Comparison of ENCODE assay signal across 26 mouse cellular contexts in genomic region chr10:75896208-75896607, GRCm38 (mm10). TPM values are rescaled to one million over a fixed set of nuclear protein-coding genes. Genes with fewer than 3 reads are reported as not detected.
A peak's percentile ranks its signal among the peaks of the same experiment; 100 is the strongest.
DNase-seq lines count a peak whose midpoint lies in the region; TF ChIP-seq lines count a peak whose summit lies in the region.
"Had no signal": no experiment of that assay in that cellular context is flagged by ENCODE, and none has a peak within 500 bp of the region (broad histone marks: within the 10 kb centered on the region; RNA-seq: fewer than 3 reads in every experiment).

No protein-coding gene starts in this region.

- TF ChIP-seq RAD21 in CH12.LX (IDR thresholded peaks at IDR 0.05; ENCODE audit: low read depth, low read length), result peak; percentile 29

- DNase-seq in layer of hippocampus, adult 11-12 months (ENCODE audit: low spot score), result peak; percentile 39
- DNase-seq in layer of hippocampus, postnatal 25 days (ENCODE audit: extremely low spot score in 1 of 2, low spot score in 1 of 2), result no peak
- DNase-seq in A20 (ENCODE audit: low read depth, low spot score) (peak; percentile 37), CH12.LX (ENCODE audit: extremely low read depth) (peak; percentile 76)
- DNase-seq in left cerebral cortex, postnatal 36 days (ENCODE audit: low spot score in 2 of 2), result peak; percentile 59 to 62
- DNase-seq in lung, adult 18-20 months, result no peak
- DNase-seq in spleen, postnatal 36 days (ENCODE audit: low spot score in 2 of 2), result no peak
- DNase-seq: adrenal gland, postnatal 25 days; cerebellum, adult 11 months; cerebellum, postnatal 10 days; gastrocnemius, postnatal 36 days; kidney, adult 11 months; kidney, postnatal 36 days; liver, postnatal 0 days; lung, postnatal 10 days; retina, postnatal 1 day; thymus, adult 2 months had no signal

- H3K4me1 ChIP-seq in CH12.LX (ENCODE audit: control insufficient read depth in 1 of 2, insufficient read depth in 2 of 2), result peaks cover 33 to 70% of the 10 kb centered on the region in 2 experiments

- H3K79me2 ChIP-seq in CH12.LX (replicated peaks; ENCODE audit: control insufficient read depth, extremely low read depth, insufficient read depth, poor library complexity, severe bottlenecking), result no peaks in the 10 kb centered on the region; the same call in 1 of the 2 replicates

- H3K4me3 ChIP-seq in CH12.LX (replicated peaks in 1 of 3; ENCODE audit: low read depth in 2 of 3, low read length in 2 of 3, poor library complexity in 1 of 3), result peak overlapping the region in 1 of 3 experiments; percentile 28
- H3K4me3 ChIP-seq: embryonic facial prominence, embryonic 10.5 days; hindbrain, embryonic 13.5 days; kidney, embryonic 15.5 days; limb, embryonic 12.5 days; midbrain, embryonic 10.5 days; myocyte; neural tube, embryonic 13.5 days; stomach, embryonic 15.5 days had no signal

- intact Hi-C loops in left cerebral cortex, postnatal 36 days (cut with DNase I), result loop anchor here (5.0 kb wide), 1 partner anchor 41 kb away; the partner anchor contains the start of gene Mmp11

- H3K27ac ChIP-seq in CH12.LX (ENCODE audit: insufficient read depth, low read depth), result peak overlapping the region; percentile 99
- H3K27ac ChIP-seq: embryonic facial prominence, embryonic 10.5 days; hindbrain, embryonic 13.5 days; kidney, embryonic 15.5 days; limb, embryonic 12.5 days; midbrain, embryonic 10.5 days; neural tube, embryonic 13.5 days; stomach, embryonic 15.5 days had no signal

- peak; percentile 19; the same call in 1 of the 2 replicates for TF ChIP-seq EP300 in CH12.LX (IDR thresholded peaks at IDR 0.05; ENCODE audit: low read length)

- TF ChIP-seq POLR2A in CH12.LX (IDR thresholded peaks at IDR 0.05; ENCODE audit: low read depth, low read length), result no peak

- TF ChIP-seq CTCF in CH12.LX (conservative IDR thresholded peaks at IDR 0.05 in 1 of 2, IDR thresholded peaks at IDR 0.05 in 1 of 2; ENCODE audit: low read depth in 2 of 2, low read length in 2 of 2), result peak in 1 of 2 experiments; percentile 57; a peak in 2 of 4 replicates

- in situ Hi-C loops in CH12.LX (cut with MboI; ENCODE audit: low pct_ligation_motif_present, low pct_unique_long_range_greater_than_20kb, low sequenced_read_pairs), result loop anchor here (5.0 kb wide), 1 partner anchor 41 kb away; the partner anchor contains the start of gene Mmp11

- H3K9me3 ChIP-seq in CH12.LX (replicated peaks; ENCODE audit: low read length), result no peaks in the 10 kb centered on the region
- H3K9me3 ChIP-seq: embryonic facial prominence, embryonic 10.5 days; hindbrain, embryonic 13.5 days; kidney, embryonic 15.5 days; limb, embryonic 12.5 days; midbrain, embryonic 10.5 days; neural tube, embryonic 13.5 days; stomach, embryonic 15.5 days had no signal

- peak overlapping the region; percentile 76; the same call in 1 of the 2 replicates for H3K4me2 ChIP-seq in CH12.LX (ENCODE audit: insufficient read depth, low read depth, poor library complexity, severe bottlenecking)
- H3K4me2 ChIP-seq: hindbrain, embryonic 13.5 days; kidney, embryonic 15.5 days; limb, embryonic 12.5 days; liver, embryonic 11.5 days; neural tube, embryonic 13.5 days; stomach, embryonic 15.5 days had no signal

- H3K9ac ChIP-seq in CH12.LX (ENCODE audit: insufficient read depth, low read depth), result no peak overlapping the region
- H3K9ac ChIP-seq: hindbrain, embryonic 13.5 days; kidney, embryonic 15.5 days; limb, embryonic 12.5 days; liver, postnatal 0 days; neural tube, embryonic 13.5 days; stomach, embryonic 15.5 days had no signal

- no peaks in the 10 kb centered on the region for H3K27me3 ChIP-seq in CH12.LX (replicated peaks)
- H3K27me3 ChIP-seq: hindbrain, embryonic 13.5 days; kidney, embryonic 15.5 days; limb, embryonic 12.5 days; neural tube, embryonic 13.5 days; stomach, embryonic 15.5 days had no signal

- peaks cover 19 to 72% of the 10 kb centered on the region in 2 experiments for H3K36me3 ChIP-seq in CH12.LX (replicated peaks in 1 of 2; ENCODE audit: control insufficient read depth in 1 of 2, insufficient read depth in 1 of 2, low read length in 1 of 2)

- dilution Hi-C loops in CH12.LX (cut with MboI; ENCODE audit: extremely low pct_ligation_motif_present, extremely low pct_unique_long_range_greater_than_20kb, low sequenced_read_pairs), result no loop called here

TF ChIP-seq in CH12.LX, 34 proteins besides CTCF, POLR2A, EP300 and RAD21:
- peak; percentile 69 for TF ChIP-seq TCF12 (IDR thresholded peaks at IDR 0.05; ENCODE audit: low read depth, low read length)
- peak; percentile 67; the same call in 1 of the 2 replicates for TF ChIP-seq MAZ (IDR thresholded peaks at IDR 0.05; ENCODE audit: low read depth, low read length)
- TF ChIP-seq MAX (IDR thresholded peaks at IDR 0.05; ENCODE audit: low read length), result peak; percentile 31; the same call in 1 of the 2 replicates
- TF ChIP-seq E2F4 (IDR thresholded peaks at IDR 0.05; ENCODE audit: insufficient replicate concordance, low read depth, low read length), result no peak
- TF ChIP-seq MXI1 (IDR thresholded peaks at IDR 0.05; ENCODE audit: low read depth, low read length), result peak; percentile 34; the same call in 1 of the 2 replicates
- TF ChIP-seq BHLHE40 (IDR thresholded peaks at IDR 0.05; ENCODE audit: low read depth, low read length), result peak; percentile 68; the same call in 1 of the 2 replicates
- 0 out of 2 replicates have a peak, but pooled peaks have one; percentile 17 for TF ChIP-seq MAFK (IDR thresholded peaks at IDR 0.05; ENCODE audit: insufficient replicate concordance, low read length)
- peak; percentile 46; the same call in 1 of the 2 replicates for TF ChIP-seq SMC3 (IDR thresholded peaks at IDR 0.05; ENCODE audit: low read depth, low read length)
- TF ChIP-seq SIN3A (IDR thresholded peaks at IDR 0.05; ENCODE audit: low read length), result peak; percentile 71; the same call in 1 of the 2 replicates
- no peak for TF ChIP-seq KAT2A (IDR thresholded peaks at IDR 0.05; ENCODE audit: insufficient replicate concordance, low read length)
- TF ChIP-seq NRF1 (IDR thresholded peaks at IDR 0.05; ENCODE audit: low read depth, low read length), result 0 out of 2 replicates have a peak, but pooled peaks have one; percentile 10
- no peak for TF ChIP-seq PAX5 (IDR thresholded peaks at IDR 0.05; ENCODE audit: low read length)
- no peak for TF ChIP-seq CHD1 (IDR thresholded peaks at IDR 0.05; ENCODE audit: low read depth, low read length)
- TF ChIP-seq ETS1 (conservative IDR thresholded peaks at IDR 0.05; ENCODE audit: low read depth, low read length), result peak; percentile 37; the same call in 1 of the 2 replicates

RNA-seq across cellular contexts. Expression of gene Derl3, which starts 3.0 kb away (rescaled TPM):
- total RNA-seq in layer of hippocampus, postnatal 25 days (2021), result 1 to 10 TPM; 3.8 to 4.7 TPM
- total RNA-seq in CH12.LX (2012; rRNA removed) (13.1 and 20.4 TPM in 2 replicates), CH12.LX (2014; rRNA removed) (33.9 and 36.6 TPM in 2 replicates)
- polyA plus RNA-seq in CH12.LX (2012; ENCODE audit: insufficient read length, low read depth), result 28.9 and 36.2 TPM in 2 replicates
- total RNA-seq in left cerebral cortex, postnatal 36 days (2021), result 1 to 10 TPM; 3.3 to 3.8 TPM
- total RNA-seq: gastrocnemius, postnatal 36 days had no signal

RNA-seq across cellular contexts. Expression of gene Smarcb1, which starts 25.2 kb away (rescaled TPM):
- total RNA-seq in layer of hippocampus, postnatal 25 days (2021), result 10 to 100 TPM; 86.4 to 88.8 TPM
- total RNA-seq in CH12.LX (2012; rRNA removed), result 94.9 and 101 TPM in 2 replicates
- 76.2 and 82.3 TPM in 2 replicates for total RNA-seq in CH12.LX (2014; rRNA removed)
- polyA plus RNA-seq in CH12.LX (2012; ENCODE audit: insufficient read length, low read depth), result 95.6 and 96.0 TPM in 2 replicates
- total RNA-seq in left cerebral cortex, postnatal 36 days (2021), result 10 to 100 TPM; 80.0 to 82.4 TPM

RNA-seq across cellular contexts. Expression of gene Mif, which starts 36.2 kb away (rescaled TPM):
- total RNA-seq in layer of hippocampus, postnatal 25 days (2021), result 100 to 1,000 TPM; 420 to 504 TPM
- total RNA-seq in CH12.LX (2012; rRNA removed) (1,561 and 2,151 TPM in 2 replicates), CH12.LX (2014; rRNA removed) (1,037 and 1,217 TPM in 2 replicates)
- polyA plus RNA-seq in CH12.LX (2012; ENCODE audit: insufficient read length, low read depth), result 1,853 and 2,072 TPM in 2 replicates
- total RNA-seq in left cerebral cortex, postnatal 36 days (2021), result 100 to 1,000 TPM; 506 to 546 TPM

RNA-seq across cellular contexts. Expression of gene Chchd10, which starts 36.7 kb away (rescaled TPM):
- total RNA-seq in layer of hippocampus, postnatal 25 days (2021), result 100 to 1,000 TPM; 323 to 356 TPM
- total RNA-seq in CH12.LX (2012; rRNA removed), result 243 and 254 TPM in 2 replicates
- 119 and 147 TPM in 2 replicates for total RNA-seq in CH12.LX (2014; rRNA removed)
- polyA plus RNA-seq in CH12.LX (2012; ENCODE audit: insufficient read length, low read depth), result 412 and 540 TPM in 2 replicates
- 100 to 1,000 TPM; 373 to 446 TPM for total RNA-seq in left cerebral cortex, postnatal 36 days (2021)

RNA-seq across cellular contexts. Expression of gene Mmp11, which starts 40.1 kb away (rescaled TPM):
- 1 to 10 TPM; 1.4 to 2.1 TPM for total RNA-seq in layer of hippocampus, postnatal 25 days (2021)
- total RNA-seq in CH12.LX (2012; rRNA removed) (0.76 and 1.1 TPM in 2 replicates), CH12.LX (2014; rRNA removed) (not detected in 2 replicates)
- polyA plus RNA-seq in CH12.LX (2012; ENCODE audit: insufficient read length, low read depth), result 0.56 and 0.99 TPM in 2 replicates
- total RNA-seq in left cerebral cortex, postnatal 36 days (2021), result 1 to 10 TPM in 1 of 2 experiments, under 1 TPM in 1; 0.79 to 1.7 TPM

Comparison
In these comparisons a context has a peak if more than half of its experiments do, and no peak if none do; other contexts are left out.
1. DNase-seq: peak in layer of hippocampus, adult 11-12 months (single experiment), A20 (single experiment), CH12.LX (single experiment) and left cerebral cortex, postnatal 36 days (2 of 2); none in layer of hippocampus, postnatal 25 days (0 of 2), lung, adult 18-20 months (0 of 2) and spleen, postnatal 36 days (0 of 2).